Mouse (Mus musculus) forebrain, embryonic 13.5 days (tissue): ENCODE data around the gene Me3. TPM values are rescaled to one million over a fixed set of nuclear protein-coding genes. Genes with fewer than 3 reads are reported as not detected.
A peak's percentile ranks its signal among the peaks of the same experiment; 100 is the strongest.

Experiments used
- ATAC-seq: fragments of 200-750 bp; cut with Nextera tagmentation; 2 replicates; pipeline ENCODE4 v1.8.0; 2017
- H3K27ac ChIP-seq: fragments of 300-500 bp; sonication (generic); 2 replicates; pipeline ENCODE4 v1.5.1; 2015; ENCODE audit warnings: inconsistent platforms, mild to moderate bottlenecking, moderate library complexity
- H3K27me3 ChIP-seq: fragments of 300-500 bp; sonication (generic); 2 replicates; pipeline ENCODE4 v1.6.1; 2015; ENCODE audit warnings: mild to moderate bottlenecking, inconsistent platforms
- H3K36me3 ChIP-seq: fragments of 300-500 bp; sonication (generic); 2 replicates; pipeline ENCODE4 v1.6.1; 2015; ENCODE audit warnings: mild to moderate bottlenecking, inconsistent platforms; ENCODE audit not compliant: poor library complexity, severe bottlenecking
- H3K4me1 ChIP-seq: fragments of 300-500 bp; sonication (generic); 2 replicates; pipeline ENCODE4 v1.6.1; 2015; ENCODE audit warnings: inconsistent platforms
- H3K4me2 ChIP-seq: fragments of 300-500 bp; sonication (generic); 2 replicates; pipeline ENCODE4 v1.6.1; 2015; ENCODE audit warnings: inconsistent platforms, mild to moderate bottlenecking, moderate library complexity
- H3K4me3 ChIP-seq: fragments of 300-500 bp; sonication (generic); 2 replicates; pipeline ENCODE4 v1.5.1; 2015; ENCODE audit warnings: mild to moderate bottlenecking, inconsistent platforms
- H3K9ac ChIP-seq: fragments of 300-500 bp; sonication (generic); 2 replicates; pipeline ENCODE4 v1.6.1; 2015; ENCODE audit warnings: mild to moderate bottlenecking, inconsistent platforms
- H3K9me3 ChIP-seq: fragments of 300-500 bp; sonication (generic); replicated peaks from 2 replicates; pipeline ENCODE4 v1.6.1; 2016; ENCODE audit warnings: inconsistent platforms
- whole genome bisulfite sequencing: fragments of 180-500 bp; shearing (Covaris S2); methylation state at CpG from one replicate; pipeline ENCODE4 v1.1.7; 2015; 5-methylcytosine and 5-hydroxymethylcytosine counted together
- polyA plus RNA-seq: library from polyadenylated mRNA; unstranded; fragments of >200 nt; fragmentation: Nextera tagmentation; extraction: Ambion mirVana; gene quantifications from 2 replicates; pipeline ENCODE4 v1.2.1, GENCODE M21; 2015

The Me3 gene
- polyA plus RNA-seq, 1 experiment from 2014 or later: 1.6 TPM

GRCm38 (mm10) chr7:89802447-89802846 is 170.3 kb downstream of the Me3 start:
- H3K4me3 ChIP-seq: no peak overlapping the region
- no peaks in the 10 kb centered on the region for H3K9me3 ChIP-seq
- H3K27ac ChIP-seq: no peak overlapping the region
- no peaks in the 10 kb centered on the region for H3K36me3 ChIP-seq
- no peak overlapping the region for H3K9ac ChIP-seq
- no peaks in the 10 kb centered on the region for H3K4me1 ChIP-seq
- no peaks in the 10 kb centered on the region for H3K27me3 ChIP-seq
- 79% methylated on average over 3 of the region's 3 CpGs for WGBS
- no peak overlapping the region for H3K4me2 ChIP-seq
- no peak for ATAC-seq

DNA sequence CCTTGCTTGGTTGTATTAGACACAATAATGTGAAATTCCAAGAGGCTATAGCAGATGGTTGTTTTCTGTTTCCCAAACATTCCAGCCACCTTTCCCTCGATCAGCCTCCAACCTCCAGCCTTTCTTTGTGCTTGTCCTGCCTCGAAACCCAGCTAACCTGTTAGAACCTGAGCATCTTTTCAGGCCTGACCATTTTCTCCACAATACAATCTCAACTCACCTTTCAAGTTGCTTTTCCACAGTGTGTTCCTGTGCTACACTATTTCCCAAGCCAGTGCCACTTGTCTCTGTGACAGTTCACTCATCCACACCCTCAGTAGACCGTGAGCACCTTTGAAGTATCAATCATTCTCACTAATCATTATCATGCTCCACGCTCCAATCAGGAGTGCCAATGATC is 171.8 kb downstream of the Me3 start:
- H3K9ac ChIP-seq: no peak overlapping the region
- no peak for ATAC-seq
- H3K27ac ChIP-seq: no peak overlapping the region
- WGBS: 87% methylated on average over 4 of the region's 4 CpGs
- no peaks in the 10 kb centered on the region for H3K9me3 ChIP-seq
- H3K4me3 ChIP-seq: no peak overlapping the region
- H3K27me3 ChIP-seq: no peaks in the 10 kb centered on the region
- H3K36me3 ChIP-seq: no peaks in the 10 kb centered on the region
- no peak overlapping the region for H3K4me2 ChIP-seq
- H3K4me1 ChIP-seq: no peaks in the 10 kb centered on the region

- WGBS: 75% methylated on average over 2 of the region's 2 CpGs
- H3K27me3 ChIP-seq: no peaks in the 10 kb centered on the region
- no peak overlapping the region for H3K4me2 ChIP-seq
- no peak overlapping the region for H3K4me3 ChIP-seq
- no peaks in the 10 kb centered on the region for H3K36me3 ChIP-seq
- no peak overlapping the region for H3K9ac ChIP-seq
- H3K4me1 ChIP-seq: no peaks in the 10 kb centered on the region
- ATAC-seq: no peak
- no peaks in the 10 kb centered on the region for H3K9me3 ChIP-seq
- H3K27ac ChIP-seq: no peak overlapping the region
These were observed 177.2 kb downstream of the Me3 start for GRCm38 (mm10) chr7:89809400-89809799.

- Histone ChIP-seq H3K9ac (no peak overlapping the region), H3K4me2 (no peak overlapping the region), H3K4me3 (no peak overlapping the region), H3K36me3 (no peaks in the 10 kb centered on the region), H3K27ac (no peak overlapping the region), H3K27me3 (no peaks in the 10 kb centered on the region), H3K4me1 (no peaks in the 10 kb centered on the region), H3K9me3 (no peaks in the 10 kb centered on the region)
- 78% methylated on average over 4 of the region's 4 CpGs for WGBS
- ATAC-seq: no peak
These were observed 196.4 kb downstream of the Me3 start for GRCm38 (mm10) chr7:89828436-89829065.

DNA sequence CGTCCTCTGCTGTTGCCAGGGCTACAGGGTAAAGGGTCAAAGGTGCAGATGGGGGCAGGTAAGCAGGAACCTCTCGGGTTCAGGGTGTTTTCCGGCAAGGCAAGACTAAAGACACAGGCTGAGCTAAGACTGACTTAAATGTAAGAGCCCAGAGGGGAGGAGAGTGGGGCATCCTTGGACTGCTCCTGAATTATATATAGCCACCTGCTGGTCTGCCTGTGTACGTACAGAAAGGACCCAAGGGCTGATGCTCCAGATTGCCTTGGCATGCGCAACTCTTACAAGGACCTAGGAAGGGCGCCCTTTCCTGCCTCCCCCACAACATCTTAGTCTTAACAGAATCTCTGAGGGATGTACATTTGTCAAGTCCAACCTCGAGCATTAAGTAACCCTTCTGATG is 197.0 kb downstream of the Me3 start:
- no peak overlapping the region for H3K27ac ChIP-seq
- H3K36me3 ChIP-seq: no peaks in the 10 kb centered on the region
- no peak overlapping the region for H3K4me3 ChIP-seq
- H3K9ac ChIP-seq: no peak overlapping the region
- WGBS: 67% methylated on average over 7 of the region's 7 CpGs
- peak; percentile 55 for ATAC-seq
- no peaks in the 10 kb centered on the region for H3K27me3 ChIP-seq
- no peaks in the 10 kb centered on the region for H3K9me3 ChIP-seq
- H3K4me1 ChIP-seq: no peaks in the 10 kb centered on the region
- no peak overlapping the region for H3K4me2 ChIP-seq

- Histone ChIP-seq H3K27ac (no peak overlapping the region), H3K9me3 (no peaks in the 10 kb centered on the region), H3K4me2 (no peak overlapping the region), H3K27me3 (no peaks in the 10 kb centered on the region), H3K4me3 (no peak overlapping the region), H3K9ac (no peak overlapping the region), H3K4me1 (no peaks in the 10 kb centered on the region), H3K36me3 (no peaks in the 10 kb centered on the region)
- 90% methylated on average over 8 of the region's 8 CpGs for WGBS
- no peak for ATAC-seq
These were observed 201.3 kb downstream of the Me3 start for GRCm38 (mm10) chr7:89833521-89833920.

GRCm38 (mm10) chr7:89835566-89835965 is 203.4 kb downstream of the Me3 start:
- peak; percentile 50; the same call in 1 of the 2 replicates for ATAC-seq
- H3K27ac ChIP-seq: no peak overlapping the region
- WGBS: 73% methylated on average over 8 of the region's 8 CpGs

GRCm38 (mm10) chr7:89836676-89837075 is 204.5 kb downstream of the Me3 start:
- H3K4me3 ChIP-seq: no peak overlapping the region
- H3K36me3 ChIP-seq: no peaks in the 10 kb centered on the region
- no peaks in the 10 kb centered on the region for H3K27me3 ChIP-seq
- WGBS: 97% methylated on average over 7 of the region's 7 CpGs
- no peak overlapping the region for H3K9ac ChIP-seq
- H3K4me1 ChIP-seq: no peaks in the 10 kb centered on the region
- no peak for ATAC-seq
- no peak overlapping the region for H3K27ac ChIP-seq
- H3K9me3 ChIP-seq: no peaks in the 10 kb centered on the region
- H3K4me2 ChIP-seq: no peak overlapping the region

More at GRCm38 (mm10) chr7:89835566-89835965, 203.4 kb downstream of the Me3 start:
- no peaks in the 10 kb centered on the region for H3K36me3 ChIP-seq
- H3K9ac ChIP-seq: no peak overlapping the region
- H3K4me3 ChIP-seq: no peak overlapping the region
- H3K27me3 ChIP-seq: no peaks in the 10 kb centered on the region
- no peak overlapping the region for H3K4me2 ChIP-seq
- no peaks in the 10 kb centered on the region for H3K4me1 ChIP-seq
- H3K9me3 ChIP-seq: no peaks in the 10 kb centered on the region

DNA sequence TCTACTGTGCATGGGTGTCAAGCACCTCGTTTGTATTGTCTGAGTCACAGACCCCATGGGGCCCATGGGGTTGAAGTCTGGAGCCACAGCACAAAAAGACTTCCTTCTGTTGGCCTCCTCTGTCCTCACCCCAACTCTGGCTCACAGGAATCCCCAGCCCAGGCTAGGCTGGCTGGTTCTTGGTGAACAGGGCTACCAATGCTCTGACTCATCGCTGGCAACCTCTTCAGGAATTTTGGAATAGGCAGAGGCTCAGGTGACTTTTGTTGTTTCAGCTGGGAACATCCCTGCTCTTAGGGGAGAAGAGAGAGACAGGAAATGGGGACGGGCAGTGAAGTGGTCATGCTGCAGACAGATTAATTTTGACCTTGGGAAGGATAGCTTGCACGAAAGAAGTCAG is 205.6 kb downstream of the Me3 start:
- Histone ChIP-seq H3K4me3 (no peak overlapping the region), H3K27me3 (no peaks in the 10 kb centered on the region), H3K36me3 (no peaks in the 10 kb centered on the region), H3K9me3 (no peaks in the 10 kb centered on the region), H3K4me1 (no peaks in the 10 kb centered on the region), H3K9ac (no peak overlapping the region), H3K4me2 (no peak overlapping the region), H3K27ac (no peak overlapping the region)
- no peak for ATAC-seq
- 69% methylated on average over 4 of the region's 4 CpGs for WGBS

DNA sequence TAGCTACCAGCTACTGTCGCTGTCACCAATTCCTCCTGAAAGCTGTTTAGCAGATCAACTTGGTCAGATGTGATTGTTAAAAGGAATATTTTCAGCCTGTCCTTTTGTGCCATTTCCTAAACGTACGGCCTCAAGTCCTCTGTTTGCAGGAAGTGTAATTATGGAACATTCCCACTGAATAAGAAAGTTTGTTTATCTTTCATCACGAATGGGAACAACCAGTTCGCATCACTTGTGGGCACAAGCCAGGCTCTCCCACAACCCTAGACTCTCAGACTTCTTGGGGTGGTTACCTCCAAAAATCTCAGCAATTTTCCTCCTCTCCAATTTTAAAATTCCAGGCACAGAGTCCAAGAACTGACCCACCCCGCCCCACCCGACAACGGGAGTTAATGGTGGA is 207.5 kb downstream of the Me3 start:
- H3K4me1 ChIP-seq: no peaks in the 10 kb centered on the region
- whole genome bisulfite sequencing: 89% methylated on average over 8 of the region's 8 CpGs
- no peaks in the 10 kb centered on the region for H3K9me3 ChIP-seq
- no peak overlapping the region for H3K4me2 ChIP-seq
- H3K27me3 ChIP-seq: no peaks in the 10 kb centered on the region
- no peak overlapping the region for H3K27ac ChIP-seq
- no peak for ATAC-seq
- H3K9ac ChIP-seq: no peak overlapping the region
- no peaks in the 10 kb centered on the region for H3K36me3 ChIP-seq
- H3K4me3 ChIP-seq: no peak overlapping the region

DNA sequence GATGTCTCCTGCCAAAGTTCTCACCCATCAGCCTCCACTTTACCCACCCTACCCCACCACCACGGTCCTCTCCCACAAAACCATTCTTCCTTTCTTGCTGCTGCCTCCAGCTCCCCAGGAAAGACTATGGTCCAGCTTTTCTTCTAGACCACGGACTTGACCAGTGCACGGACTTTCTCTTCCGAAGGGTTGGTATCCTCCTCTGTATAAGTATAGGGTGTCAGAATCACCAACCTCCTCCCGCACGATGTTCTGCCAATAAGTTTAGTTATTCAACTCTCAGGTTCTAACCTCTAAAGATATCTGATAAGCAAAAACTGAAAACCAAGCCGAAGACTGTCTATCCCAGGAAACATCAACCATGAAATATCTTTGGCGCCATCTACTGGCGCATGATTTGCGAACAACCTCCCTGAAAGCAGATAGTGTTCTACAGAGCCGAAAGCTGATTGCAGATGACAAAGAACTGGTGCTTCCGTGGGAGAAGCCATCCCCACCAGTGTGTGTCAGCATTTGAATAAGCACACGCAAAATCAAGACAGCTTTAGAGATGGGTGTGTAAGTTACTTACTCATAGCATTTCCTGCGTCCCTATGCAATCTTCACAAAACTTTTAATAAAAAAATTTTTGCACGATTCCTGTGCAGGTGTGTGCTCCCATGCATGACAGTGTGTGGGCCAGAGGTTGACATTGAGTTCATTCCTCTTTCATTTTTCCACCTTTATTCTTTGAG is 209.6 kb downstream of the Me3 start:
- no peak overlapping the region for H3K27ac ChIP-seq
- no peaks in the 10 kb centered on the region for H3K27me3 ChIP-seq
- WGBS: 37% methylated on average over 15 of the region's 15 CpGs
- H3K36me3 ChIP-seq: no peaks in the 10 kb centered on the region
- H3K4me3 ChIP-seq: no peak overlapping the region
- no peak overlapping the region for H3K9ac ChIP-seq
- H3K4me2 ChIP-seq: no peak overlapping the region
- no peaks in the 10 kb centered on the region for H3K9me3 ChIP-seq
- 0 out of 2 replicates have a peak, but pooled peaks cover 4% of the 10 kb centered on the region for H3K4me1 ChIP-seq
- ATAC-seq: peak; percentile 93

GRCm38 (mm10) chr7:89842404-89842715 is 210.2 kb downstream of the Me3 start:
- 88% methylated on average over 5 of the region's 5 CpGs for WGBS
- H3K9me3 ChIP-seq: no peaks in the 10 kb centered on the region
- no peak overlapping the region for H3K4me2 ChIP-seq
- H3K27me3 ChIP-seq: no peaks in the 10 kb centered on the region
- no peak overlapping the region for H3K27ac ChIP-seq
- ATAC-seq: peak; percentile 14; the same call in 1 of the 2 replicates
- H3K9ac ChIP-seq: no peak overlapping the region
- H3K36me3 ChIP-seq: no peaks in the 10 kb centered on the region
- no peak overlapping the region for H3K4me3 ChIP-seq
- 0 out of 2 replicates have a peak, but pooled peaks cover 4% of the 10 kb centered on the region for H3K4me1 ChIP-seq

DNA sequence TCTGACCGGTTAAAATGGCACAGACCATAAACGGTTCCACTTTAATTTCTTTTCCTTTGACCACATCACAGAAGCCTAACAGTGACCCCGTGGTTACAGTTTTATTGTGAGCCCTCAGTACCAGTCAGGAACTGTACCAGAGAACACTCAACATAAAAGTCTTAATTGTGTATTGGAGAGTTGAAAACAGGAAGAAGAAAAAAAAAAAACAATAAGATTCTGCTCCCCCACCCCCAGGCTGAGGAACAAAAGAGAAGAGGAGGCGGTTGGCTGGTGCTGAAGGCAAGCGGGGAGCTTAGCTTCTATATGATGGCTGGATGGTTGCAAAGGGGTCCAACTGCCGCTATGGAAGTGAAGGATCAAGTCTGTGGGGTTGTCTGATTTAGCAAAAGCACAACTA is 210.9 kb downstream of the Me3 start:
- Histone ChIP-seq H3K9me3 (no peaks in the 10 kb centered on the region), H3K36me3 (no peaks in the 10 kb centered on the region), H3K27me3 (no peaks in the 10 kb centered on the region), H3K4me3 (no peak overlapping the region), H3K27ac (no peak overlapping the region), H3K9ac (no peak overlapping the region), H3K4me1 (0 out of 2 replicates have a peak, but pooled peaks cover 4% of the 10 kb centered on the region), H3K4me2 (no peak overlapping the region)
- 57% methylated on average over 6 of the region's 6 CpGs for WGBS
- no peak for ATAC-seq
